Mouse (Mus musculus) stomach, postnatal 0 days (tissue): ENCODE measurements around the gene Olfr478. TPM values are rescaled to one million over a fixed set of nuclear protein-coding genes. Genes with fewer than 3 reads are reported as not detected.
"Not testable (repeated sequence)": the region's sequence is repeated elsewhere in the genome, so short reads cannot be mapped to it uniquely, and the experiment has no call there.

Experiments used
- ATAC-seq: fragments of 200-750 bp; cut with Nextera tagmentation; 2 replicates; pipeline ENCODE4 v1.8.0; 2017; ENCODE audit not compliant: low FRiP score, low TSS enrichment
- DNase-seq: peaks from one replicate; pipeline ENCODE4 v3.0.0-alpha.2; 2016; ENCODE audit warnings: low spot score
- H3K27ac ChIP-seq: fragments of 300-500 bp; sonication (generic); replicated peaks from 2 replicates; pipeline ENCODE4 v1.5.1; 2014; ENCODE audit warnings: mild to moderate bottlenecking, control low read depth
- H3K27me3 ChIP-seq: fragments of 300-500 bp; sonication (generic); 2 replicates; pipeline ENCODE4 v1.6.1; 2014; ENCODE audit warnings: low read length; ENCODE audit not compliant: control insufficient read depth, insufficient read depth
- H3K36me3 ChIP-seq: fragments of 300-500 bp; sonication (generic); 2 replicates; pipeline ENCODE4 v1.6.1; 2014; ENCODE audit warnings: low read length, mixed read lengths; ENCODE audit not compliant: control insufficient read depth, insufficient read depth
- H3K4me1 ChIP-seq: fragments of 300-500 bp; sonication (generic); replicated peaks from 2 replicates; pipeline ENCODE4 v1.6.1; 2014; ENCODE audit warnings: antibody characterized with exemption; ENCODE audit not compliant: control insufficient read depth, insufficient read depth
- H3K4me2 ChIP-seq: fragments of 300-500 bp; sonication (generic); replicated peaks from 2 replicates; pipeline ENCODE4 v1.6.1; 2014; ENCODE audit warnings: low read depth, mild to moderate bottlenecking, control low read depth, moderate library complexity
- H3K4me3 ChIP-seq: fragments of 300-500 bp; sonication (generic); 2 replicates; pipeline ENCODE4 v1.5.1; 2014; ENCODE audit warnings: low read depth, low read length, control low read depth
- H3K9ac ChIP-seq: fragments of 300-500 bp; sonication (generic); 2 replicates; pipeline ENCODE4 v1.6.1; 2014; ENCODE audit warnings: mild to moderate bottlenecking, low read length, control low read depth, mixed read lengths
- H3K9me3 ChIP-seq: fragments of 300-500 bp; sonication (generic); 2 replicates; pipeline ENCODE4 v1.6.1; 2016; ENCODE audit warnings: low read length; ENCODE audit not compliant: control insufficient read depth
- CTCF ChIP-seq: IDR thresholded peaks from 2 replicates; pipeline ENCODE4 v1.5.1; 2016; ENCODE audit warnings: antibody characterized with exemption, low read depth, mild to moderate bottlenecking, moderate library complexity
- EP300 ChIP-seq: optimal IDR thresholded peaks from 2 replicates; pipeline ENCODE3; 2016; ENCODE audit warnings: antibody characterized with exemption
- WGBS: fragments of 180-500 bp; shearing (Covaris S2); extraction: QIAGEN DNeasy Blood & Tissue Kit; methylation state at CpG from one replicate; pipeline ENCODE4 v1.1.7; 2014; 5-methylcytosine and 5-hydroxymethylcytosine counted together
- polyA plus RNA-seq: library from polyadenylated mRNA; unstranded; fragments of >200 nt; fragmentation: Nextera tagmentation; extraction: Ambion mirVana; gene quantifications from 2 replicates; pipeline ENCODE4 v1.2.1, GENCODE M21; 2015

Gene Olfr478
- not detected in 2 replicates for polyA plus RNA-seq

DNA sequence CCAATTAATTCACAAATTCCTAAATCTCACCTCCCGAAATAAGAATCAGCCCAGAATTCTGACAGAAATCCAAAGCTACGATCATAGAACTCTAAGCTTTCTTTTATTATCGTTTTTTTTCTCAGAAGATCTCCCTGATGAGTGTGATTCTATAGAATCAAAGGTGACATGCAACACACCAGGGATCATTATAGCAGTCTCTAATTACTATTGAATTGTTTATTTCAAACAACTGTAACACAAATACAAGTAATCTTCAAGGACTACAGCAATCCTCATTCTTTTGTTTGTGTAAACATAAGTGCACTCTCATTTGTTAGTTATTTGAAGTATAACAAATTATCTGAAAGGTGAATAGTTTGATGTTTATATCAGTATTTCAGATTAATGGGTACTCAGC lies at the start of gene Olfr478:
TSS of gene Olfr478 (minus strand) at position 101 of the 400 bp plus-strand sequence.
- TF ChIP-seq CTCF (no peak), EP300 (no peak)
- no peak for ATAC-seq
- DNase-seq: no peak

DNA sequence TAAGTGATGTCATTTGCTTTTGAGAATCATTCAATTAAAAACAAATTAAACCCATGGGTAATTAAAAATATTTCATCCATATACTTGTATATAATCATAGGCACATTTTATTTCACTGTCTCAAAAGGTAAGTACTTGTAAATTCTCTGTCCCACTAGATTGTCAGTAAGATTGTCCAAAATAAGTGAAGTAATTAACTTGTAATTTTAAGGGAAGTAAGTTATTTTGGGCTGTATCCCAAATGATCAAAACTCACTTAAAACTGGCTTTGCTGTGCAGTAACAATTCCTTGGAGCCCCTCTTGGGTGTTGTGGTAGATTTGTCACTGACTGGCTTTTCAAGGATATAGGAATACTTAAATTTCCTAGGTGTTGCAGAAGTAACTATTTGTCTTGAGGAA lies 45.8 kb upstream of the Olfr478 start, which contains the start of gene Olfr481:
TSS of gene Olfr481 (plus strand) at position 301 of the 400 bp plus-strand sequence.
- TF ChIP-seq CTCF (no peak), EP300 (no peak)
- Histone ChIP-seq H3K9ac (no peak within 1 kb of the TSS), H3K4me2 (no peak within 1 kb of the TSS), H3K4me3 (no peak within 1 kb of the TSS), H3K9me3 (no peaks in the 10 kb centered on the region), H3K4me1 (no peaks in the 10 kb centered on the region), H3K36me3 (no peaks in the 10 kb centered on the region), H3K27me3 (no peaks in the 10 kb centered on the region), H3K27ac (no peak within 1 kb of the TSS)
- no peak for DNase-seq
- ATAC-seq: no peak

More for the DNA sequence above, at the start of gene Olfr478:
- WGBS: 76% methylated on average over 3 of the region's 3 CpGs
- Histone ChIP-seq H3K4me1 (no peaks in the 10 kb centered on the region), H3K4me3 (no peak within 1 kb of the TSS), H3K36me3 (no peaks in the 10 kb centered on the region), H3K27me3 (no peaks in the 10 kb centered on the region), H3K9me3 (no peaks in the 10 kb centered on the region), H3K27ac (no peak within 1 kb of the TSS), H3K9ac (no peak within 1 kb of the TSS), H3K4me2 (no peak within 1 kb of the TSS)

DNA sequence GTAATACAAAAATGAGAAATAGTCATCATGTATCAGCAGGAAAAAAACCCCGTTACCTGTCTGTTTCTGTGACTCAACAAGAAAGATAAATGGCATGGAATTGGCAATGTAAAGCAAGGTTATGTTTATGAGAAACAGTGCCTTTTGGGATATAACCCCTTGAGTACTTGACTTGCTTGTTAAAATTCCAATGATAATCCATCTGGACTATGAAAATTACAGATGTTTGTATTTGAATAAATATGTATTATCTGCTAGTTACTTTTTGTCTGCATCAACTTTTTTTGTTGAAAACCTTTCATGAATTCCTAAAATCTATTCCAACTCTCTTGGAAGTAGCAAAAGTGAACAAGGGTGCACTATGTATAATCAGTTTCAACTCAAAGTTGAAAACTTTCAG lies 33.5 kb upstream of the Olfr478 start, which contains the start of gene Olfr480:
TSS of gene Olfr480 (minus strand) at position 101 of the 400 bp plus-strand sequence.
- ATAC-seq (no peak), DNase-seq (no peak)
- no peaks in the 10 kb centered on the region for H3K27me3 ChIP-seq
- no peak within 1 kb of the TSS for H3K27ac ChIP-seq
- no peaks in the 10 kb centered on the region for H3K36me3 ChIP-seq
- H3K9me3 ChIP-seq: no peaks in the 10 kb centered on the region
- WGBS: 61% methylated on average over 1 of the region's 1 CpGs
- H3K9ac ChIP-seq: no peak within 1 kb of the TSS
- TF ChIP-seq CTCF (no peak), EP300 (no peak)
- H3K4me2 ChIP-seq: no peak within 1 kb of the TSS
- H3K4me1 ChIP-seq: no peaks in the 10 kb centered on the region
- H3K4me3 ChIP-seq: no peak within 1 kb of the TSS

- no peak within 1 kb of the TSS for H3K4me3 ChIP-seq
- H3K9me3 ChIP-seq: no peaks in the 10 kb centered on the region
- WGBS: 83% methylated on average over 2 of the region's 2 CpGs
- no peak for TF ChIP-seq CTCF
- TF ChIP-seq EP300: no peak
- H3K4me2 ChIP-seq: no peak within 1 kb of the TSS
- no peak for ATAC-seq
- H3K4me1 ChIP-seq: no peaks in the 10 kb centered on the region
- H3K27me3 ChIP-seq: no peaks in the 10 kb centered on the region
- no peak for DNase-seq
- H3K9ac ChIP-seq: no peak within 1 kb of the TSS
- no peaks in the 10 kb centered on the region for H3K36me3 ChIP-seq
- H3K27ac ChIP-seq: no peak within 1 kb of the TSS
These were observed 16.6 kb upstream of the Olfr478 start, which contains the start of gene Olfr479 for GRCm38 (mm10) chr7:108050393-108050792. Gene Olfr479, plus strand, starts transcription at chr7:108050693.

DNA sequence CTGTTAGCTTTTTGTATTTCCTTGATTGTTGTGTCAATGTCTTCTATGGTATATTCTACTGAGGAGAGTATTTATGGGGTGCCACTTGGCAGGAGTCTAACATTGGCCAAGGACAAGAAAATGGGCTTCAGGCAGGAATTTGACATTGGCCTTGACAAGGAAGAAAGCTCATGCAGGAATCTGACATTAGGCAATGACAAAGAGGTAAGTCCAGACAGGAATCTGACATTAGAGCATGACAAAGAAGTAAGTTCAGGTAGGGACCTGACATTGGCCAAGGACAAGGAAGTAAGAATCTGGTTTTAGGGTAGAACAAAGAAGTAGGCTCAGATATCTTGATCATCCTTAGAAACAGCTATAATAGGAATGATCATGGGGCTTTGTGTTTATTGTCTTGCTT lies 19.5 kb downstream of the Olfr478 start:
- ATAC-seq, H3K36me3 ChIP-seq, H3K4me3 ChIP-seq, H3K27me3 ChIP-seq, H3K9me3 ChIP-seq, H3K27ac ChIP-seq, DNase-seq, H3K9ac ChIP-seq, H3K4me2 ChIP-seq, H3K4me1 ChIP-seq: not testable (repeated sequence)

DNA sequence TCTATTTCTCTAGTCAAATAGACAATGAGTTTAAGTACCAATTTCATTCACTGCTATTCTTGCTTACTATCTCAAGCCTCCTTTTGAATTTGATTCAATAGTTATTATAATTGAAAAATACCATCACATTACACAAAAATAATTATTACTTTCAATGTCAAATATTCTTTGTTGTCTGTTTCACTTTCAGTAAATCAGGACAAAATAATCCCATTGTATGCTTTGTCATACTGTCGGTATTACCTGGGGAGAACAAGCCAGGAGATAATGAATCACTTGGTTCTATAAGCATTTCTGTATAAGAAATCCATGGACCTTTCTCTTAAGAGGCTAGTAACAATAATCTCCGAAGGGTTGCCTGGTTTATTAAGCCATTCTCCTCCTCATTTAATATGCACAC lies 47.4 kb downstream of the Olfr478 start, which contains the start of gene Olfr477:
TSS of gene Olfr477 (plus strand) at position 301 of the 400 bp plus-strand sequence.
- ATAC-seq (no peak), DNase-seq (no peak)
- Histone ChIP-seq H3K36me3 (no peaks in the 10 kb centered on the region), H3K4me1 (no peaks in the 10 kb centered on the region), H3K27ac (no peak within 1 kb of the TSS), H3K27me3 (no peaks in the 10 kb centered on the region), H3K9ac (no peak within 1 kb of the TSS), H3K4me2 (no peak within 1 kb of the TSS), H3K4me3 (no peak within 1 kb of the TSS), H3K9me3 (no peaks in the 10 kb centered on the region)
- TF ChIP-seq CTCF: no peak
- no peak for TF ChIP-seq EP300
- WGBS: 75% methylated on average over 2 of the region's 2 CpGs

Other genes starting within 250 kb of the Olfr478 start
- not detected in 2 replicates for gene Ovch2, start 232.8 kb downstream of the Olfr478 start, polyA plus RNA-seq
- gene Olfr467, start 221.7 kb downstream of the Olfr478 start, polyA plus RNA-seq: not detected in 2 replicates
- gene Olfr469, start 208.4 kb downstream of the Olfr478 start, polyA plus RNA-seq: not detected in 2 replicates
- gene Olfr470, start 186.5 kb downstream of the Olfr478 start, polyA plus RNA-seq: not detected in 2 replicates
- 0.04 TPM in 1 of 2 replicates, not detected in the other for gene Olfr472, start 136.1 kb downstream of the Olfr478 start, polyA plus RNA-seq
- gene Olfr473, start 103.5 kb downstream of the Olfr478 start, polyA plus RNA-seq: not detected in 2 replicates
- not detected in 2 replicates for gene Olfr474, start 79.3 kb downstream of the Olfr478 start, polyA plus RNA-seq
- not detected in 2 replicates for gene Olfr476, start 69.2 kb downstream of the Olfr478 start, polyA plus RNA-seq
- gene Olfr477, start 47.3 kb downstream of the Olfr478 start, polyA plus RNA-seq: not detected in 2 replicates
- gene Olfr479, start 16.7 kb upstream of the Olfr478 start, polyA plus RNA-seq: not detected in 2 replicates
- not detected in 2 replicates for gene Olfr480, start 33.4 kb upstream of the Olfr478 start, polyA plus RNA-seq
- gene Olfr481, start 45.9 kb upstream of the Olfr478 start, polyA plus RNA-seq: not detected in 2 replicates
- 0.07 and 0.22 TPM in 2 replicates for gene Olfr482, start 63.6 kb upstream of the Olfr478 start, polyA plus RNA-seq
- gene Olfr483, start 66.9 kb upstream of the Olfr478 start, polyA plus RNA-seq: not detected in 2 replicates
- gene Olfr484, start 93.5 kb upstream of the Olfr478 start, polyA plus RNA-seq: not detected in 2 replicates
- not detected in 2 replicates for gene Olfr485, start 125.9 kb upstream of the Olfr478 start, polyA plus RNA-seq
- not detected in 2 replicates for gene Olfr486, start 138.8 kb upstream of the Olfr478 start, polyA plus RNA-seq
- not detected in 2 replicates for gene Olfr487, start 180.6 kb upstream of the Olfr478 start, polyA plus RNA-seq
- not detected in 2 replicates for gene Olfr488, start 224.4 kb upstream of the Olfr478 start, polyA plus RNA-seq